Mouse (Mus musculus) liver, embryonic 14.5 days (tissue): ENCODE data around the gene Rftn1. TPM values are rescaled to one million over a fixed set of nuclear protein-coding genes. Genes with fewer than 3 reads are reported as not detected.

ENCODE experiments used
- ATAC-seq: fragments of 200-750 bp; cut with Nextera tagmentation; 2 replicates; pipeline ENCODE4 v1.8.0; 2017; ENCODE audit warnings: moderate number of reproducible peaks, mild to moderate bottlenecking, moderate library complexity; ENCODE audit not compliant: insufficient read depth
- DNase-seq, 3 experiments: peaks; one replicate each; pipeline ENCODE4 v3.0.0-alpha.2; 2012 to 2013; ENCODE audit warnings: low read depth in 3 of 3, low spot score in 3 of 3
- H3K27ac ChIP-seq: fragments of 300-500 bp; sonication (generic); 2 replicates; pipeline ENCODE4 v1.5.1; 2014; ENCODE audit warnings: moderate library complexity, mild to moderate bottlenecking, control low read depth, inconsistent platforms
- H3K27me3 ChIP-seq: fragments of 300-500 bp; sonication (generic); 2 replicates; pipeline ENCODE4 v1.6.1; 2014; ENCODE audit warnings: mild to moderate bottlenecking, low read length, moderate library complexity; ENCODE audit not compliant: control insufficient read depth, insufficient read depth
- H3K36me3 ChIP-seq: fragments of 300-500 bp; sonication (generic); replicated peaks from 2 replicates; pipeline ENCODE4 v1.6.1; 2014; ENCODE audit warnings: low read depth; ENCODE audit not compliant: control insufficient read depth, insufficient read depth
- H3K4me1 ChIP-seq, 2 experiments: fragments of 200-500 bp in 1 of 2; fragments of 300-500 bp in 1 of 2; sonication (generic) in 1 of 2; replicated peaks; 2 replicates each; pipeline ENCODE4 v1.6.1; 2012 to 2014; ENCODE audit warnings: antibody characterized with exemption in 1 of 2, inconsistent platforms in 1 of 2, low read length in 1 of 2; ENCODE audit not compliant: control insufficient read depth in 2 of 2, insufficient read depth in 2 of 2
- H3K4me2 ChIP-seq: fragments of 300-500 bp; sonication (generic); 2 replicates; pipeline ENCODE4 v1.6.1; 2014; ENCODE audit warnings: low read depth, mild to moderate bottlenecking, control low read depth, moderate library complexity
- H3K4me3 ChIP-seq, 2 experiments: fragments of 200-500 bp in 1 of 2; fragments of 300-500 bp in 1 of 2; sonication (generic) in 1 of 2; 2 replicates each; pipeline ENCODE4 v1.5.1; 2012 to 2014; ENCODE audit warnings: low read depth in 2 of 2, low read length in 2 of 2, mild to moderate bottlenecking in 2 of 2, control low read depth in 1 of 2, inconsistent platforms in 1 of 2, moderate library complexity in 1 of 2; ENCODE audit not compliant: insufficient read depth in 1 of 2
- H3K9ac ChIP-seq: fragments of 300-500 bp; sonication (generic); replicated peaks from 2 replicates; pipeline ENCODE4 v1.6.1; 2014; ENCODE audit warnings: mild to moderate bottlenecking, control low read depth, moderate library complexity
- H3K9me3 ChIP-seq: fragments of 300-500 bp; sonication (generic); 2 replicates; pipeline ENCODE4 v1.6.1; 2016; ENCODE audit warnings: low read length, mixed read lengths; ENCODE audit not compliant: control insufficient read depth
- CTCF ChIP-seq: IDR thresholded peaks from 2 replicates; pipeline ENCODE4 v1.5.1; 2016; ENCODE audit warnings: antibody characterized with exemption, low read depth, control low read depth
- EP300 ChIP-seq: IDR thresholded peaks from 2 replicates; pipeline ENCODE4 v1.6.1; 2016; ENCODE audit warnings: antibody characterized with exemption, low read depth
- WGBS: fragments of 180-500 bp; shearing (Covaris S2); extraction: QIAGEN DNeasy Blood & Tissue Kit; methylation state at CpG from one replicate; pipeline ENCODE4 v1.1.7; 2014; ENCODE audit not compliant: insufficient replicate concordance; 5-methylcytosine and 5-hydroxymethylcytosine counted together
- polyA plus RNA-seq, 2 experiments: library from polyadenylated mRNA; depleted of rRNA in 1 of 2; stranded (reverse) in 1 of 2; unstranded in 1 of 2; fragments of >200 nt; fragmentation: Nextera tagmentation in 1 of 2; extraction: Ambion mirVana in 1 of 2; gene quantifications; 2 replicates each; pipeline versions ENCODE4 v1.2.1 to v1.2.3; 2012 to 2014

Rftn1 gene
- polyA plus RNA-seq, 2 experiments: 2.2 to 3.2 TPM

DNA sequence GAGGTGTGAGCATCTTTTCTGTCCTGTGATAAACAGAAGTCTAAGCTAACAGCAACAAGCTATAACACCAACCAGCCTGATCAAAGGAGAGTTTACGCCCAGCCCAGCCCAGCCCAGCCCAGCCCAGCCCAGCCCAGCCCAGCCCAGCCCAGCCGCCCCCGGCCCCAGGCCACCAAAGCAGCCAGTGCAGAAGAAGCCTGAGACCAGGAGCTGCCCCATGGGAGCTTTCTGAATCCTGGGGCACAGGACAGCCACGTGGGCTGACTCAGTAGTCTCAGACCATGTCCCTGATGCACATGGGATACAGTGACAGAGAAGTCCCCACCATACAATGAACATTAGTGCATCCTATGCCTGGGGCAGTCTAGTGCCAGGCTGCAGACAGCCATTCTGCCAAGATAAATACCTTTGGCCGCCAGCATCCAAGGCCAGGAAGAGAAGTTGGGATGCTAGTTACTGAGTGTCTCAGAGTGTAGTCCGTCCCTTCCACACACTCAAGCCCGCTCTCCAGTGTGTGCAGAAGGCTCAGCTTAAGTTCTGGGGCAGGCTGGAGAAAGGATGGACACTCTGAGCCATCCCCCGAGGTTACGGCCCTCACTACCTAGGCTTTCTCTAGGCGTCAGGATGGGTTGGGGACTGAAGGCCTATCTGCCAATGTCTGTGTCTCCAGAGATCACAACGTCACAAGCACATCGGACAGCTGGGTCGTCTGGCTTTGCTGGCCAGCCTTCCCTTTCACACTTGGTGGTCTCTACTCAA lies 45.6 kb upstream of the Rftn1 start:
- H3K9me3 ChIP-seq: no peaks in the 10 kb centered on the region
- TF ChIP-seq CTCF (no peak), EP300 (no peak)
- H3K4me1 ChIP-seq: no peaks in the 10 kb centered on the region
- H3K9ac ChIP-seq: no peak overlapping the region
- no peak overlapping the region for H3K4me3 ChIP-seq
- DNase-seq (no peak), ATAC-seq (no peak)
- no peaks in the 10 kb centered on the region for H3K36me3 ChIP-seq
- no peaks in the 10 kb centered on the region for H3K27me3 ChIP-seq
- H3K27ac ChIP-seq: no peak overlapping the region
- WGBS: 62% methylated on average over 13 of the region's 13 CpGs
- no peak overlapping the region for H3K4me2 ChIP-seq

GRCm38 (mm10) chr17:50233956-50234355 lies 43.5 kb upstream of the Rftn1 start:
- no peak for ATAC-seq

GRCm38 (mm10) chr17:50232821-50233220 lies 42.3 kb upstream of the Rftn1 start:
- Histone ChIP-seq H3K9me3 (no peaks in the 10 kb centered on the region), H3K4me3 (no peak overlapping the region), H3K27ac (no peak overlapping the region), H3K9ac (no peak overlapping the region), H3K36me3 (no peaks in the 10 kb centered on the region), H3K27me3 (no peaks in the 10 kb centered on the region), H3K4me2 (no peak overlapping the region), H3K4me1 (no peaks in the 10 kb centered on the region)
- DNase-seq (no peak), ATAC-seq (no peak)
- no peak for TF ChIP-seq EP300
- TF ChIP-seq CTCF: no peak
- 80% methylated on average over 11 of the region's 11 CpGs for WGBS

More at GRCm38 (mm10) chr17:50233956-50234355, 43.5 kb upstream of the Rftn1 start:
- no peak overlapping the region for H3K9ac ChIP-seq
- no peaks in the 10 kb centered on the region for H3K27me3 ChIP-seq
- H3K4me1 ChIP-seq: no peaks in the 10 kb centered on the region
- H3K36me3 ChIP-seq: no peaks in the 10 kb centered on the region
- H3K4me2 ChIP-seq: no peak overlapping the region
- TF ChIP-seq CTCF (no peak), EP300 (no peak)
- DNase-seq: no peak
- H3K4me3 ChIP-seq: no peak overlapping the region
- 69% methylated on average over 5 of the region's 5 CpGs for WGBS
- H3K27ac ChIP-seq: no peak overlapping the region
- no peaks in the 10 kb centered on the region for H3K9me3 ChIP-seq

DNA sequence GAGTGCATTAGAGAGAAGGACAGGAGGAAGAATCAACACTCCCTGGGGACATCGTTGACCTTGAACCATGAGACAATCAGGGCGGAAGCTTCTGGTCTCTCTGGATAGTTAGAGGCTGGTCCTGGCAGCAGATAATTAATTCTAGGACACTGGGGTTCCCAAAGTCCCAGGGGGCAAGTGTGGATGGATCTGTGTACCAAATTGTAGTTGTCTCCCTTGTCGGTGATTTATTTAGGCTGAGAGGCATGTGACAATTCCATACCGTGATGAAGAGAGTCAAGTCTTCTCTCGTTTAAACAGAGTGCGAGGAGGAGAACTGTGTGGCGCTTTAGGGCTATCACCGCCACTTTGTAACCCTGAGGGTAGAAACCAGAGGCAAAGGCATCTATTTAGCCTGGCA lies 40.7 kb upstream of the Rftn1 start:
- no peak overlapping the region for H3K4me2 ChIP-seq

GRCm38 (mm10) chr17:50229534-50229933 lies 39.1 kb upstream of the Rftn1 start:
- Histone ChIP-seq H3K4me1 (no peaks in the 10 kb centered on the region), H3K9me3 (no peaks in the 10 kb centered on the region), H3K36me3 (no peaks in the 10 kb centered on the region), H3K27ac (no peak overlapping the region), H3K27me3 (no peaks in the 10 kb centered on the region), H3K4me3 (no peak overlapping the region), H3K4me2 (no peak overlapping the region), H3K9ac (no peak overlapping the region)
- ATAC-seq (no peak), DNase-seq (no peak)
- whole genome bisulfite sequencing: 58% methylated on average over 4 of the region's 4 CpGs
- TF ChIP-seq CTCF (no peak), EP300 (no peak)

More for the DNA sequence above, 40.7 kb upstream of the Rftn1 start:
- H3K4me3 ChIP-seq: no peak overlapping the region
- ATAC-seq: no peak
- 67% methylated on average over 8 of the region's 8 CpGs for WGBS
- H3K4me1 ChIP-seq: no peaks in the 10 kb centered on the region
- TF ChIP-seq EP300: no peak
- no peak for TF ChIP-seq CTCF
- no peak overlapping the region for H3K27ac ChIP-seq
- no peaks in the 10 kb centered on the region for H3K9me3 ChIP-seq
- DNase-seq: no peak
- no peaks in the 10 kb centered on the region for H3K27me3 ChIP-seq
- H3K36me3 ChIP-seq: no peaks in the 10 kb centered on the region
- no peak overlapping the region for H3K9ac ChIP-seq
